Mouse (Mus musculus) hindbrain, embryonic 12.5 days (tissue): ENCODE measurements around the gene Lrrc55. TPM values are rescaled to one million over a fixed set of nuclear protein-coding genes. Genes with fewer than 3 reads are reported as not detected.

Experiments used
- ATAC-seq: fragments of 200-750 bp; cut with Nextera tagmentation; 2 replicates; pipeline ENCODE4 v1.8.0; 2017; ENCODE audit warnings: moderate TSS enrichment; ENCODE audit not compliant: low FRiP score
- H3K27ac ChIP-seq: fragments of 300-500 bp; sonication (generic); 2 replicates; pipeline ENCODE4 v1.5.1; 2016; ENCODE audit warnings: mild to moderate bottlenecking
- H3K27me3 ChIP-seq: fragments of 300-500 bp; sonication (generic); 2 replicates; pipeline ENCODE4 v1.6.1; 2016; ENCODE audit warnings: mild to moderate bottlenecking
- H3K36me3 ChIP-seq: fragments of 300-500 bp; sonication (generic); 2 replicates; pipeline ENCODE4 v1.6.1; 2016; ENCODE audit warnings: mild to moderate bottlenecking
- H3K4me1 ChIP-seq: fragments of 300-500 bp; sonication (generic); 2 replicates; pipeline ENCODE4 v1.6.1; 2016
- H3K4me2 ChIP-seq: fragments of 300-500 bp; sonication (generic); replicated peaks from 2 replicates; pipeline ENCODE4 v1.6.1; 2016; ENCODE audit warnings: mild to moderate bottlenecking
- H3K4me3 ChIP-seq: fragments of 300-500 bp; sonication (generic); 2 replicates; pipeline ENCODE4 v1.5.1; 2016; ENCODE audit warnings: mild to moderate bottlenecking
- H3K9ac ChIP-seq: fragments of 300-500 bp; sonication (generic); 2 replicates; pipeline ENCODE4 v1.6.1; 2016; ENCODE audit warnings: mild to moderate bottlenecking, moderate library complexity
- H3K9me3 ChIP-seq: fragments of 300-500 bp; sonication (generic); replicated peaks from 2 replicates; pipeline ENCODE4 v1.6.1; 2016; ENCODE audit warnings: mild to moderate bottlenecking
- WGBS: fragments of 180-500 bp; shearing (Covaris S2); methylation state at CpG from one replicate; pipeline ENCODE4 v1.1.7; 2016; 5-methylcytosine and 5-hydroxymethylcytosine counted together
- polyA plus RNA-seq: library from polyadenylated mRNA; unstranded; fragments of >200 nt; fragmentation: Nextera tagmentation; extraction: Ambion mirVana; gene quantifications from 2 replicates; pipeline ENCODE4 v1.2.1, GENCODE M21; 2016

Lrrc55 gene
- polyA plus RNA-seq, 1 experiment from 2014 or later, result 3.1 TPM

- Histone ChIP-seq H3K4me1 (peaks cover 13% of the 10 kb centered on the region), H3K4me3 (no peak overlapping the region), H3K27ac (no peak overlapping the region; the same call in 1 of the 2 replicates), H3K4me2 (no peak overlapping the region), H3K9ac (no peak overlapping the region), H3K36me3 (no peaks in the 10 kb centered on the region), H3K9me3 (no peaks in the 10 kb centered on the region), H3K27me3 (no peaks in the 10 kb centered on the region)
- 4% methylated on average over 1 of the region's 1 CpGs for WGBS
- peak; percentile 70 for ATAC-seq
Measured at GRCm38 (mm10) chr2:85161638-85162093, 35.3 kb downstream of the Lrrc55 start.

GRCm38 (mm10) chr2:85160901-85161637 lies 35.9 kb downstream of the Lrrc55 start:
- WGBS, result 71% methylated on average over 4 of the region's 4 CpGs
- Histone ChIP-seq H3K4me2 (no peak overlapping the region), H3K4me1 (peaks cover 13% of the 10 kb centered on the region), H3K36me3 (no peaks in the 10 kb centered on the region), H3K4me3 (no peak overlapping the region), H3K27ac (no peak overlapping the region), H3K9ac (no peak overlapping the region), H3K9me3 (no peaks in the 10 kb centered on the region), H3K27me3 (no peaks in the 10 kb centered on the region)
- peak; percentile 62 for ATAC-seq

GRCm38 (mm10) chr2:85157382-85157781 lies 39.6 kb downstream of the Lrrc55 start:
- no peak for ATAC-seq
- 86% methylated on average over 3 of the region's 3 CpGs for WGBS

GRCm38 (mm10) chr2:85156136-85156535 lies 40.9 kb downstream of the Lrrc55 start:
- H3K4me1 ChIP-seq, result peaks cover 6% of the 10 kb centered on the region
- H3K9me3 ChIP-seq, result no peaks in the 10 kb centered on the region
- no peak overlapping the region for H3K4me2 ChIP-seq
- no peaks in the 10 kb centered on the region for H3K36me3 ChIP-seq
- ATAC-seq, result no peak
- H3K27me3 ChIP-seq, result no peaks in the 10 kb centered on the region
- WGBS, result 83% methylated on average over 5 of the region's 5 CpGs
- no peak overlapping the region for H3K27ac ChIP-seq
- H3K9ac ChIP-seq, result no peak overlapping the region
- no peak overlapping the region for H3K4me3 ChIP-seq

More at GRCm38 (mm10) chr2:85157382-85157781, 39.6 kb downstream of the Lrrc55 start:
- H3K27me3 ChIP-seq, result no peaks in the 10 kb centered on the region
- no peaks in the 10 kb centered on the region for H3K9me3 ChIP-seq
- H3K36me3 ChIP-seq, result no peaks in the 10 kb centered on the region
- H3K4me1 ChIP-seq, result peaks cover 13% of the 10 kb centered on the region
- no peak overlapping the region for H3K27ac ChIP-seq
- no peak overlapping the region for H3K4me2 ChIP-seq
- H3K4me3 ChIP-seq, result no peak overlapping the region
- no peak overlapping the region for H3K9ac ChIP-seq

GRCm38 (mm10) chr2:85155334-85155733 lies 41.7 kb downstream of the Lrrc55 start:
- 87% methylated on average over 9 of the region's 9 CpGs for WGBS
- Histone ChIP-seq H3K36me3 (no peaks in the 10 kb centered on the region), H3K4me3 (no peak overlapping the region), H3K9me3 (no peaks in the 10 kb centered on the region), H3K4me1 (no peaks in the 10 kb centered on the region), H3K27ac (no peak overlapping the region), H3K27me3 (no peaks in the 10 kb centered on the region), H3K9ac (no peak overlapping the region), H3K4me2 (no peak overlapping the region)
- no peak for ATAC-seq

- no peaks in the 10 kb centered on the region for H3K36me3 ChIP-seq
- no peak overlapping the region for H3K4me3 ChIP-seq
- 94% methylated on average over 2 of the region's 2 CpGs for WGBS
Measured at GRCm38 (mm10) chr2:85151233-85151632, 45.8 kb downstream of the Lrrc55 start.

GRCm38 (mm10) chr2:85150373-85150772 lies 46.6 kb downstream of the Lrrc55 start:
- Histone ChIP-seq H3K4me3 (no peak overlapping the region), H3K9ac (no peak overlapping the region), H3K4me2 (no peak overlapping the region), H3K36me3 (no peaks in the 10 kb centered on the region), H3K27me3 (no peaks in the 10 kb centered on the region), H3K27ac (no peak overlapping the region), H3K9me3 (no peaks in the 10 kb centered on the region), H3K4me1 (no peaks in the 10 kb centered on the region)
- 75% methylated on average over 1 of the region's 1 CpGs for WGBS
- no peak for ATAC-seq

More at GRCm38 (mm10) chr2:85151233-85151632, 45.8 kb downstream of the Lrrc55 start:
- Histone ChIP-seq H3K4me2 (no peak overlapping the region), H3K9me3 (no peaks in the 10 kb centered on the region), H3K4me1 (no peaks in the 10 kb centered on the region), H3K9ac (no peak overlapping the region), H3K27me3 (no peaks in the 10 kb centered on the region), H3K27ac (no peak overlapping the region)
- no peak for ATAC-seq

GRCm38 (mm10) chr2:85147481-85147880 lies 49.5 kb downstream of the Lrrc55 start:
- H3K27me3 ChIP-seq, result no peaks in the 10 kb centered on the region
- H3K9ac ChIP-seq, result no peak overlapping the region
- H3K9me3 ChIP-seq, result no peaks in the 10 kb centered on the region
- no peak overlapping the region for H3K27ac ChIP-seq
- no peak overlapping the region for H3K4me3 ChIP-seq
- no peaks in the 10 kb centered on the region for H3K4me1 ChIP-seq
- WGBS, result 91% methylated on average over 2 of the region's 2 CpGs
- H3K4me2 ChIP-seq, result no peak overlapping the region
- ATAC-seq, result no peak
- no peaks in the 10 kb centered on the region for H3K36me3 ChIP-seq

GRCm38 (mm10) chr2:85145346-85145745 lies 51.7 kb downstream of the Lrrc55 start:
- no peak for ATAC-seq
- H3K4me2 ChIP-seq, result no peak overlapping the region
- no peak overlapping the region for H3K27ac ChIP-seq
- 84% methylated on average over 3 of the region's 3 CpGs for WGBS
- no peak overlapping the region for H3K9ac ChIP-seq
- H3K4me1 ChIP-seq, result no peaks in the 10 kb centered on the region
- no peaks in the 10 kb centered on the region for H3K27me3 ChIP-seq
- H3K36me3 ChIP-seq, result no peaks in the 10 kb centered on the region
- H3K4me3 ChIP-seq, result no peak overlapping the region
- no peaks in the 10 kb centered on the region for H3K9me3 ChIP-seq

- H3K36me3 ChIP-seq, result no peaks in the 10 kb centered on the region
- H3K9ac ChIP-seq, result no peak overlapping the region
- H3K4me1 ChIP-seq, result no peaks in the 10 kb centered on the region
- H3K27me3 ChIP-seq, result no peaks in the 10 kb centered on the region
- H3K9me3 ChIP-seq, result no peaks in the 10 kb centered on the region
- no peak for ATAC-seq
- no peak overlapping the region for H3K27ac ChIP-seq
- no peak overlapping the region for H3K4me2 ChIP-seq
- WGBS, result 85% methylated on average over 2 of the region's 2 CpGs
- H3K4me3 ChIP-seq, result no peak overlapping the region
Measured at GRCm38 (mm10) chr2:85144908-85145307, 52.1 kb downstream of the Lrrc55 start.

GRCm38 (mm10) chr2:85140833-85141232 lies 56.2 kb downstream of the Lrrc55 start:
- H3K4me3 ChIP-seq, result no peak overlapping the region
- H3K27ac ChIP-seq, result no peak overlapping the region
- H3K4me2 ChIP-seq, result no peak overlapping the region
- H3K27me3 ChIP-seq, result no peaks in the 10 kb centered on the region
- H3K9ac ChIP-seq, result no peak overlapping the region
- no peaks in the 10 kb centered on the region for H3K9me3 ChIP-seq
- no peak for ATAC-seq
- no peaks in the 10 kb centered on the region for H3K4me1 ChIP-seq
- H3K36me3 ChIP-seq, result no peaks in the 10 kb centered on the region

GRCm38 (mm10) chr2:85139846-85140245 lies 57.2 kb downstream of the Lrrc55 start:
- no peaks in the 10 kb centered on the region for H3K9me3 ChIP-seq
- H3K4me3 ChIP-seq, result no peak overlapping the region
- WGBS, result 72% methylated on average over 7 of the region's 7 CpGs
- no peak for ATAC-seq
- no peak overlapping the region for H3K9ac ChIP-seq
- no peak overlapping the region for H3K27ac ChIP-seq
- no peaks in the 10 kb centered on the region for H3K36me3 ChIP-seq
- no peak overlapping the region for H3K4me2 ChIP-seq
- H3K4me1 ChIP-seq, result no peaks in the 10 kb centered on the region
- H3K27me3 ChIP-seq, result no peaks in the 10 kb centered on the region

- Histone ChIP-seq H3K36me3 (no peaks in the 10 kb centered on the region), H3K4me1 (no peaks in the 10 kb centered on the region), H3K9me3 (no peaks in the 10 kb centered on the region), H3K4me3 (no peak overlapping the region), H3K27ac (no peak overlapping the region), H3K9ac (no peak overlapping the region), H3K27me3 (no peaks in the 10 kb centered on the region), H3K4me2 (no peak overlapping the region)
- 62% methylated on average over 4 of the region's 4 CpGs for WGBS
- ATAC-seq, result no peak
Measured at GRCm38 (mm10) chr2:85139393-85139792, 57.6 kb downstream of the Lrrc55 start.
